Mouse (Mus musculus): Measurements from ENCODE around the gene Igfbp5.

GRCm38 (mm10) chr1:72871697-72872411, 2.8 kb downstream of the Igfbp5 start:
- TF ChIP-seq POLR2A (IDR thresholded peaks at IDR 0.05; ENCODE audit: insufficient read length, low read depth) (peak; percentile 74), TCF12 (IDR thresholded peaks at IDR 0.05; ENCODE audit: insufficient read depth, poor library complexity, severe bottlenecking) (no peak), SRF (IDR thresholded peaks at IDR 0.05; ENCODE audit: control insufficient read depth, insufficient read length, low read depth) (no peak), MYOG (IDR thresholded peaks at IDR 0.05; ENCODE audit: control insufficient read depth in 1 of 3, insufficient read depth in 1 of 3, insufficient read length in 2 of 3, low read depth in 2 of 3) (no peak), E2F4 (IDR thresholded peaks at IDR 0.05; ENCODE audit: insufficient read depth) (no peak), MAX (IDR thresholded peaks at IDR 0.05; ENCODE audit: low read depth) (no peak), CEBPB (IDR thresholded peaks at IDR 0.05; ENCODE audit: insufficient read depth, poor library complexity, severe bottlenecking) (peak; percentile 88), POLR2AphosphoS2 (IDR thresholded peaks at IDR 0.05; ENCODE audit: insufficient read length, low read depth) (peak; percentile 94), TCF3 (IDR thresholded peaks at IDR 0.05; ENCODE audit: insufficient read length, low read depth) (no peak), MYOD1 (IDR thresholded peaks at IDR 0.05; ENCODE audit: control insufficient read depth in 1 of 3, insufficient read length in 2 of 3, low read depth in 2 of 3) (peak in 1 of 3 experiments; percentile 10), USF1 (IDR thresholded peaks at IDR 0.05; ENCODE audit: low read depth) (no peak), REST (IDR thresholded peaks at IDR 0.05; ENCODE audit: insufficient read depth, insufficient read length) (no peak)
